Mouse (Mus musculus) lung, postnatal 0 days (tissue): ENCODE measurements around the gene Mphosph9.

Source experiments
- CTCF ChIP-seq: IDR thresholded peaks from 2 replicates; pipeline ENCODE4 v1.5.1; 2016; ENCODE audit warnings: antibody characterized with exemption, mild to moderate bottlenecking
- EP300 ChIP-seq: IDR thresholded peaks from 2 replicates; pipeline ENCODE4 v1.6.1; 2016; ENCODE audit warnings: antibody characterized with exemption, mild to moderate bottlenecking, control low read depth

- TF ChIP-seq CTCF: no peak
- TF ChIP-seq EP300: no peak
These were observed 85.9 kb downstream of the Mphosph9 start for GRCm38 (mm10) chr5:124241686-124242444.
